Mouse (Mus musculus) telencephalon, adult 2 months (tissue): ENCODE results near the gene Rnps1.

Source experiments
- DNase-seq: peaks from one replicate; pipeline ENCODE4 v3.0.0-alpha.2; 2011; ENCODE audit warnings: low read depth, low spot score

Rnps1 gene

DNA sequence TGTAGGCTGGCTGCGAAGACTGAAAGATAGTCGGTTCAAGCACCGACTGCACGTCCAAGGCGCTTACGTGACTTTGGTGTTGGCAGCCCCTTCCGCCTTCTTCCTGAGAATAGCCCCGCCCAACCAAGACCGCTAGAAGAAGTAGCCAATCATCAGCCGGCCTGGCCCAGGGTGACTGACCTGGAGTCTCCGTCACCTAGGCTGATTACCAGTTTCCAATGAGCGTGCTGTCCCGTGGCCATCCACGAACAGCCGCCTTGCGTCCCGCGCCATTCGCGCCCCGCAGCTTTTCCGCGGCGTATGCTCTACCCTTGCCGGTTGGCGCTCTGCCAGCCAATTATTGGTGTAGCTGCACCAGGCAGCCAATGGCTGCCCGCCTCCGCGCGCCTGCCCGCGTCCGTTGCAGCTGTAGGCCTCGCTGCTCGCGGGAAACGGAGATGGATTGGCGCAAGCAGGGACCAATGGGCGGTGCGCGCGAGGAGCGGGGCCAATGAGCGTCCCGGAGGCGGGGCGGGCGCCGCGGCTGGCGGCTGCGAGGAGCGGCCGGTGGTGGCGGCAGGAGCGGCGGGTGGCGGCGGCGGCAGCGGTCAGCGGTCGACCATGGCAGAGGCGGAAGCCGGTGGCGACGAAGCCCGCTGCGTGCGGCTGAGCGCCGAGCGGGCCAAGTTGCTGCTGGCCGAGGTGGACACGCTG lies 55.7 kb downstream of the Rnps1 start, which contains the start of the genes E4f1 and Pgp:
TSS of gene E4f1 (minus strand) at position 404 of the 693 bp plus-strand sequence.
TSS of gene Pgp (plus strand) at position 483 of the 693 bp plus-strand sequence.
- DNase-seq: peak; percentile 97

DNA sequence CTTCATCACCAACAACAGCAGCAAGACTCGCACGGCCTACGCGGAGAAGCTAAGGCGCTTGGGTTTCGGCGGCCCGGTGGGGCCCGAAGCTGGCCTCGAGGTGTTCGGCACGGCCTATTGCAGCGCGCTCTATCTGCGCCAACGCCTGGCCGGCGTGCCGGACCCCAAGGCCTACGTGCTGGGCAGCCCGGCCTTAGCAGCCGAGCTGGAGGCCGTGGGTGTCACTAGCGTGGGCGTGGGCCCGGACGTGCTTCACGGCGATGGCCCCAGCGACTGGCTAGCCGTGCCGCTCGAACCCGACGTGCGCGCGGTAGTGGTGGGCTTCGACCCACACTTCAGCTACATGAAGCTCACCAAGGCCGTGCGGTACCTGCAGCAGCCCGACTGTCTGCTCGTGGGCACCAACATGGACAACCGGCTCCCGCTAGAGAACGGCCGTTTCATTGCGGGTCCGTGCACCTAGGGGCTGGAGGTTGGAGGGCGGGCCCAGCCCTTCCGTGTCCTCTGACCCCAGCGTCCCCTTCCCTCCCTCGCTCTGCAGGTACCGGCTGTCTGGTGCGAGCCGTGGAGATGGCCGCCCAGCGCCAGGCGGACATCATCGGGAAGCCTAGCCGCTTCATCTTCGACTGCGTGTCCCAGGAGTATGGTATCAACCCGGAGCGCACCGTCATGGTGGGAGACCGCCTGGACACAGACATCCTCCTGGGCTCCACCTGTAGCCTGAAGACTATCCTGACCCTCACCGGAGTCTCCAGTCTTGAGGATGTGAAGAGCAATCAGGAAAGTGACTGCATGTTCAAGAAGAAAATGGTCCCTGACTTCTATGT lies 56.5 kb downstream of the Rnps1 start:
- no peak for DNase-seq

DNA sequence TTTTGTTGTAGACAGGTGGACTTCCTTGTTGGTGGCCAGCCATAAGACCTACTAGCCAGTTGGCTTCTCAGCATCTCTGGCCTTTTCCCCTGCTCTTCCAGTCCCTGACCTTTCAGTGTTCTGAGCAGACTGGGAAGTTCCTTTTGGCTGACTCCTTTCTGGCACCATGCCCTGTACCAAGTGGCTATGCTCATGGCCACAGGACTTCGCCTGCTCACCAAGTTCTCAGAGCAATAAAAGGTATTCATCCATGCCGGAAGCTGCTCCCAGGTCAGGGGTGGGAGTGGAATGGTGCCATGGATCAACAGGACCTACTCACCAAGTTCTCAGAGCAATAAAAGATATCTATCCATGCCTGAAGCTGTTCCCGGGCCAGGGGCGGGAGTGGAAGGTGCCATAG lies 58.1 kb downstream of the Rnps1 start:
- no peak for DNase-seq

DNA sequence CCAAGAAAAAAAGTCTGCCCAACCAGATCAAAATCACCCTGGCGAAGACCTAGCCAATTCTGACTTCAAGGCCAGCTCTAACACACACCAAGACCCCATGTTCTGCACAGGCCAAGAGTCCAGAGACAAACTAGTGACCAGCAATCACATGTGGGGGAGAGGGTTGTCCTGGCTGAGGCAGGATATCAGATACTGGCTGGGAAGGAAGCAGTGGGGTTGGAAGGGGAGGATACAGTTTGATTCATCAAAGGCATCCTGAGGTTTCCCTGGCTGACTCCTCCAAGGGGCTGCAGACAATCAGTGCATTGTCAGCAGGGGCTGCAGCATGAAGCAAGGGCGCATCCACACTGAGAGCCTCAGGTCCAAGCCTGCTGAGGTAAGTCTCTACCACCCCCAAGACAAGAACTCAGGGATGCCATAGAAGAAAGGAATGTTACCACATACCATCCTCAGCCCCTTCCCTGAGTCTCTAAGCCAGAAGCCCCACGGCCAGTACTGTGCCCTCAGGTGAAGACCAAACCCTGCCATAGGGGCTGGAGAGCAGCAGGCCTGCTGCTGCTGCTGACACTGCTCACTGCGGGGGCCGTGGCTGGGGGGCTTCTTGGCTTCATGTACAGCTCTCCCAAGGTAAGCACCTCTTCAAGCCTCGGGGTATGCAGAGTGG lies 59.4 kb downstream of the Rnps1 start, which contains the start of gene Bricd5:
TSS of gene Bricd5 (plus strand) at position 273 of the 664 bp plus-strand sequence.
- no peak for DNase-seq

DNA sequence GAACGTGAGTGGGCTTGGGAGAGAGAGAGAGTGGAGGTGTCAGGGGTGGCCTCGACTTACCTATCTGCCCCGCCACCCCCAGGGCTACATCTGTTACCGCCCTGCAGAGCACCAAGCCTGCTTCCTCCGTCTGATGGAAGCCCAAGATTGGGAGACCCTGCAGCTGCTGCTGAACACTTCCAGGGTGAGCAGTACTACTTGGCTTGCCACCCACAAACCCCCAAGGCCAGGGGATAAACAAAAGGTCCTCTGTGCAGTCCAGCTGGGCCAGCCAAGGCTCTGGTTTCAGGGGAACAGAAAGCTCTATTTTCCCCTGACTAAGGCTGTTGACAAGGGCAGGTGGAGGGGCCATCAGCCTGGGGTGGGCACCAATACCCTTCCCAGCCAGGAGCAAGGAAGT lies 60.2 kb downstream of the Rnps1 start:
- no peak for DNase-seq
